Mouse (Mus musculus) MEL (cell line): ENCODE data around the gene Pde4dip. TPM values are rescaled to one million over a fixed set of nuclear protein-coding genes. Genes with fewer than 3 reads are reported as not detected.

Source experiments
- DNase-seq: peaks from one replicate; pipeline ENCODE4 v3.0.0; 2011; ENCODE audit warnings: low read depth, low spot score
- H3K27ac ChIP-seq: 2 replicates; pipeline ENCODE4 v1.5.1; 2012; ENCODE audit warnings: low read depth, mild to moderate bottlenecking, control low read depth, low read length, moderate library complexity; ENCODE audit not compliant: control insufficient read depth
- H3K27me3 ChIP-seq, 2 experiments: fragments of 150-350 bp in 1 of 2; sonication (generic) in 1 of 2; 2 replicates each; pipeline ENCODE4 v1.6.1; 2012; ENCODE audit warnings: low read length in 2 of 2, mild to moderate bottlenecking in 2 of 2, improper control_type of control experiment in 1 of 2, moderate library complexity in 1 of 2; ENCODE audit not compliant: insufficient read depth in 2 of 2, control insufficient read depth in 1 of 2
- H3K36me3 ChIP-seq, 2 experiments: 2 replicates each; pipeline ENCODE4 v1.6.1; 2012 to 2014; ENCODE audit warnings: low read length in 2 of 2, improper control_type of control experiment in 1 of 2, inconsistent platforms in 1 of 2, mild to moderate bottlenecking in 1 of 2; ENCODE audit not compliant: insufficient read depth in 2 of 2, control insufficient read depth in 1 of 2
- H3K4me1 ChIP-seq, 2 experiments: fragments of 150-350 bp in 1 of 2; sonication (generic) in 1 of 2; 2 replicates each; pipeline ENCODE4 v1.6.1; 2012; ENCODE audit warnings: low read length in 2 of 2, improper control_type of control experiment in 1 of 2, mild to moderate bottlenecking in 1 of 2; ENCODE audit not compliant: insufficient read depth in 2 of 2, control insufficient read depth in 1 of 2
- H3K4me3 ChIP-seq, 2 experiments: fragments of 150-350 bp in 1 of 2; sonication (generic) in 1 of 2; 2 replicates each; pipeline ENCODE4 v1.5.1; 2012; ENCODE audit warnings: low read depth in 2 of 2, low read length in 2 of 2, mild to moderate bottlenecking in 2 of 2, moderate library complexity in 2 of 2, control low read depth in 1 of 2, improper control_type of control experiment in 1 of 2; ENCODE audit not compliant: control insufficient read depth in 1 of 2, insufficient read depth in 1 of 2
- H3K79me2 ChIP-seq: 2 replicates; pipeline ENCODE4 v1.6.1; 2012; ENCODE audit warnings: mild to moderate bottlenecking, low read length, moderate library complexity; ENCODE audit not compliant: control insufficient read depth, poor library complexity, insufficient read depth
- H3K9ac ChIP-seq: 2 replicates; pipeline ENCODE4 v1.6.1; 2012; ENCODE audit warnings: low read depth, mild to moderate bottlenecking, control low read depth, low read length, moderate library complexity; ENCODE audit not compliant: control insufficient read depth, poor library complexity, severe bottlenecking
- H3K9me3 ChIP-seq: fragments of 150-350 bp; sonication (generic); replicated peaks from 2 replicates; pipeline ENCODE4 v1.6.1; 2012; ENCODE audit warnings: mild to moderate bottlenecking, low read length, improper control_type of control experiment, moderate library complexity; ENCODE audit not compliant: insufficient read depth
- CHD1 ChIP-seq: IDR thresholded peaks from 2 replicates; pipeline ENCODE4 v1.6.1; 2012; ENCODE audit warnings: low read depth, mild to moderate bottlenecking, inconsistent platforms, low read length, improper control_type of control experiment
- CTCF ChIP-seq, 3 experiments: IDR thresholded peaks in 2 of 3; conservative IDR thresholded peaks in 1 of 3; 2 replicates each; pipeline ENCODE4 v1.5.1; 2011 to 2012; ENCODE audit warnings: low read length in 3 of 3, low read depth in 2 of 3, mild to moderate bottlenecking in 2 of 3, improper control_type of control experiment in 1 of 3, inconsistent platforms in 1 of 3, mixed read lengths in 1 of 3, moderate library complexity in 1 of 3; ENCODE audit not compliant: control insufficient read depth in 1 of 3, insufficient read depth in 1 of 3, poor library complexity in 1 of 3, severe bottlenecking in 1 of 3
- ELF1 ChIP-seq: IDR thresholded peaks from 2 replicates; pipeline ENCODE4 v1.6.1; 2014; ENCODE audit warnings: low read depth, mild to moderate bottlenecking, inconsistent platforms, low read length, improper control_type of control experiment, moderate library complexity
- EP300 ChIP-seq, 2 experiments: IDR thresholded peaks; 2 replicates each; pipeline ENCODE4 v1.6.1; 2011; ENCODE audit warnings: improper control_type of control experiment in 2 of 2, low read length in 2 of 2, low read depth in 1 of 2, mild to moderate bottlenecking in 1 of 2
- GABPA ChIP-seq: IDR thresholded peaks from 2 replicates; pipeline ENCODE4 v1.6.1; 2012; ENCODE audit warnings: low read depth, mild to moderate bottlenecking, inconsistent platforms, low read length, improper control_type of control experiment, moderate library complexity
- GATA1 ChIP-seq: IDR thresholded peaks from 2 replicates; pipeline ENCODE4 v1.6.1; 2011; ENCODE audit warnings: low read depth, low read length, improper control_type of control experiment
- HCFC1 ChIP-seq: IDR thresholded peaks from 2 replicates; pipeline ENCODE4 v1.6.1; 2012; ENCODE audit warnings: low read depth, mild to moderate bottlenecking, inconsistent platforms, low read length, improper control_type of control experiment, moderate library complexity
- JUND ChIP-seq: IDR thresholded peaks from 2 replicates; pipeline ENCODE4 v1.6.1; 2011; ENCODE audit warnings: low read depth, mild to moderate bottlenecking, improper control_type of control experiment, low read length
- KAT2A ChIP-seq: conservative IDR thresholded peaks from 2 replicates; pipeline ENCODE4 v1.6.1; 2012; ENCODE audit warnings: low read depth, low read length, improper control_type of control experiment, inconsistent platforms
- MAZ ChIP-seq: IDR thresholded peaks from 2 replicates; pipeline ENCODE4 v1.6.1; 2012; ENCODE audit warnings: low read depth, mild to moderate bottlenecking, inconsistent platforms, low read length, improper control_type of control experiment
- MEF2A ChIP-seq: IDR thresholded peaks from 2 replicates; pipeline ENCODE4 v1.6.1; 2014; ENCODE audit warnings: low read depth, mild to moderate bottlenecking, inconsistent platforms, low read length, improper control_type of control experiment; ENCODE audit not compliant: poor library complexity, insufficient replicate concordance, severe bottlenecking; ENCODE audit errors: extremely low read depth
- MXI1 ChIP-seq: IDR thresholded peaks from 2 replicates; pipeline ENCODE4 v1.6.1; 2011; ENCODE audit warnings: mild to moderate bottlenecking, low read depth, low read length, improper control_type of control experiment
- MYB ChIP-seq: IDR thresholded peaks from 2 replicates; pipeline ENCODE4 v1.6.1; 2011; ENCODE audit warnings: mild to moderate bottlenecking, low read depth, low read length, improper control_type of control experiment
- MYC ChIP-seq: IDR thresholded peaks from 2 replicates; pipeline ENCODE4 v1.6.1; 2011; ENCODE audit warnings: low read depth, mild to moderate bottlenecking, low read length, improper control_type of control experiment, moderate library complexity
- NELFE ChIP-seq: IDR thresholded peaks from 2 replicates; pipeline ENCODE4 v1.6.1; 2011; ENCODE audit warnings: low read depth, low read length, improper control_type of control experiment
- NRF1 ChIP-seq: IDR thresholded peaks from 2 replicates; pipeline ENCODE4 v1.6.1; 2014; ENCODE audit warnings: low read depth, mild to moderate bottlenecking, inconsistent platforms, low read length, improper control_type of control experiment, moderate library complexity; ENCODE audit not compliant: poor library complexity, insufficient read depth, severe bottlenecking
- POLR2A ChIP-seq, 2 experiments: IDR thresholded peaks; 2 replicates each; pipeline ENCODE4 v1.6.1; 2011 to 2012; ENCODE audit warnings: low read length in 2 of 2, mild to moderate bottlenecking in 2 of 2, control low read depth in 1 of 2, improper control_type of control experiment in 1 of 2, low read depth in 1 of 2, moderate library complexity in 1 of 2; ENCODE audit not compliant: control insufficient read depth in 1 of 2, insufficient read depth in 1 of 2, poor library complexity in 1 of 2
- POLR2AphosphoS2 ChIP-seq: IDR thresholded peaks from 2 replicates; pipeline ENCODE4 v1.6.1; 2011; ENCODE audit warnings: low read length, improper control_type of control experiment
- POLR2AphosphoS5 ChIP-seq: IDR thresholded peaks from 2 replicates; pipeline ENCODE4 v1.6.1; 2012; ENCODE audit warnings: low read depth, borderline replicate concordance, mild to moderate bottlenecking, inconsistent platforms, low read length, moderate library complexity, mixed read lengths
- RAD21 ChIP-seq: IDR thresholded peaks from 2 replicates; pipeline ENCODE4 v1.6.1; 2011; ENCODE audit warnings: mild to moderate bottlenecking, low read depth, low read length, improper control_type of control experiment
- RCOR1 ChIP-seq: IDR thresholded peaks from 2 replicates; pipeline ENCODE4 v1.6.1; 2012; ENCODE audit warnings: low read depth, mild to moderate bottlenecking, inconsistent platforms, low read length, improper control_type of control experiment
- SIN3A ChIP-seq: IDR thresholded peaks from 2 replicates; pipeline ENCODE4 v1.6.1; 2012; ENCODE audit warnings: low read length, improper control_type of control experiment, inconsistent platforms
- SMC3 ChIP-seq: IDR thresholded peaks from 2 replicates; pipeline ENCODE4 v1.6.1; 2011; ENCODE audit warnings: low read depth, low read length, improper control_type of control experiment
- TBP ChIP-seq: IDR thresholded peaks from 2 replicates; pipeline ENCODE4 v1.8.0; 2011; ENCODE audit warnings: low read depth, low read length, improper control_type of control experiment
- TCF12 ChIP-seq: IDR thresholded peaks from 2 replicates; pipeline ENCODE4 v1.6.1; 2014; ENCODE audit warnings: low read depth, mild to moderate bottlenecking, inconsistent platforms, low read length, improper control_type of control experiment, moderate library complexity
- UBTF ChIP-seq: IDR thresholded peaks from 2 replicates; pipeline ENCODE4 v1.6.1; 2012; ENCODE audit warnings: low read depth, mild to moderate bottlenecking, inconsistent platforms, low read length, improper control_type of control experiment, moderate library complexity, borderline replicate concordance; ENCODE audit not compliant: insufficient read depth
- USF1 ChIP-seq: IDR thresholded peaks from 2 replicates; pipeline ENCODE4 v1.6.1; 2014; ENCODE audit warnings: low read depth, mild to moderate bottlenecking, inconsistent platforms, low read length, improper control_type of control experiment, moderate library complexity
- ZC3H11A ChIP-seq: IDR thresholded peaks from 2 replicates; pipeline ENCODE4 v1.6.1; 2012; ENCODE audit warnings: low read depth, mild to moderate bottlenecking, inconsistent platforms, low read length, improper control_type of control experiment
- ZNF384 ChIP-seq: IDR thresholded peaks from 2 replicates; pipeline ENCODE4 v1.6.1; 2012; ENCODE audit warnings: low read depth, mild to moderate bottlenecking, inconsistent platforms, low read length, improper control_type of control experiment
- polyA plus RNA-seq, 2 experiments: library from polyadenylated mRNA; stranded (reverse) in 1 of 2; unstranded in 1 of 2; fragments of >175 nt in 1 of 2; fragments of >200 nt in 1 of 2; gene quantifications; 2 replicates each; pipeline versions ENCODE4 v1.2.1 to v1.2.4; 2012; ENCODE audit warnings: low replicate concordance in 2 of 2, low read depth in 1 of 2; ENCODE audit not compliant: insufficient read length in 2 of 2, insufficient read depth in 1 of 2, missing spikeins in 1 of 2
- total RNA-seq: library from RNA; depleted of rRNA; stranded (reverse); fragments of 300-350 nt; gene quantifications from 2 replicates; pipeline ENCODE4 v1.2.3, GENCODE M21; 2012

The Pde4dip gene
- total and polyA plus RNA-seq, 3 experiments, result 47.6 to 52.4 TPM; not detected in 1

GRCm38 (mm10) chr3:97715922-97716321 is 172.6 kb downstream of the Pde4dip start:
- Histone ChIP-seq H3K9ac (no peak overlapping the region), H3K36me3 (no peaks in the 10 kb centered on the region), H3K79me2 (no peaks in the 10 kb centered on the region), H3K27ac (no peak overlapping the region), H3K27me3 (no peaks in the 10 kb centered on the region; a peak in 2 of 4 replicates)
- DNase-seq, result peak; percentile 47
- TF ChIP-seq CTCF (IDR thresholded peaks at IDR 0.05 in 2 of 3, conservative IDR thresholded peaks at IDR 0.05 in 1 of 3; ENCODE audit: control insufficient read depth in 1 of 3, insufficient read depth in 1 of 3, low read depth in 2 of 3, low read length in 3 of 3, poor library complexity in 1 of 3, severe bottlenecking in 1 of 3) (peak in 2 of 3 experiments; percentile 17 to 61; a peak in 4 of 6 replicates), MYC (peak; percentile 79; the same call in 1 of the 2 replicates), MAZ (no peak), ELF1 (no peak), EP300 (IDR thresholded peaks at IDR 0.05; ENCODE audit: low read depth in 1 of 2, low read length in 2 of 2) (no peak), MEF2A (no peak), TCF12 (no peak), SIN3A (no peak), USF1 (no peak), GABPA (no peak), RAD21 (peak; percentile 50), CHD1 (no peak), UBTF (no peak), RCOR1 (no peak), MXI1 (no peak), ZNF384 (no peak), POLR2AphosphoS2 (no peak), ZC3H11A (peak; percentile 36; the same call in 1 of the 2 replicates), HCFC1 (no peak), MYB (no peak), NELFE (no peak), KAT2A (no peak), POLR2A (IDR thresholded peaks at IDR 0.05; ENCODE audit: control insufficient read depth in 1 of 2, insufficient read depth in 1 of 2, low read depth in 1 of 2, low read length in 2 of 2, poor library complexity in 1 of 2) (no peak), NRF1 (no peak), GATA1 (no peak), TBP (no peak), JUND (no peak), SMC3 (peak; percentile 62), POLR2AphosphoS5 (no peak)
- TF ChIP-seq, all 39 proteins: peak for 5
- Histone ChIP-seq H3K4me1 (no peaks in the 10 kb centered on the region), H3K9me3 (no peaks in the 10 kb centered on the region), H3K4me3 (no peak overlapping the region)
